Mouse (Mus musculus) left cerebral cortex, adult 18-20 months (tissue): ENCODE results near the gene Pcid2. TPM values are rescaled to one million over a fixed set of nuclear protein-coding genes. Genes with fewer than 3 reads are reported as not detected.
A peak's percentile ranks its signal among the peaks of the same experiment; 100 is the strongest.

Experiments used
- DNase-seq, 2 experiments: peaks; one replicate each; pipeline ENCODE4 v3.0.0; 2021 to 2022; ENCODE audit warnings: low spot score in 2 of 2, mixed read lengths in 1 of 2
- long read RNA-seq, 2 experiments: library from polyadenylated mRNA; stranded (forward); transcript quantifications; one replicate each; pipeline ENCODE4 v2.0.0; 2021
- total RNA-seq, 2 experiments: library from RNA; stranded (reverse); gene quantifications; 2 replicates each; pipeline ENCODE4 v1.2.3; 2021

Gene Pcid2
- total RNA-seq = 10 to 100 TPM; 26.0 to 32.1 TPM
- long read RNA-seq, experiment 1, transcript Pcid2-201 (14 exons, 2,860 nt) = major isoform, 22 of 25 reads
- long read RNA-seq, experiment 1, partial matches to known transcripts = 0 of 25 reads
- long read RNA-seq, experiment 1, other reads (novel, unspliced or antisense) = 3 of 25 reads
- long read RNA-seq, experiment 2, transcript Pcid2-201 (14 exons, 2,860 nt) = major isoform, 24 of 30 reads
- long read RNA-seq, experiment 2, partial matches to known transcripts = 3 of 30 reads
- long read RNA-seq, experiment 2, other reads (novel, unspliced or antisense) = 3 of 30 reads

DNA sequence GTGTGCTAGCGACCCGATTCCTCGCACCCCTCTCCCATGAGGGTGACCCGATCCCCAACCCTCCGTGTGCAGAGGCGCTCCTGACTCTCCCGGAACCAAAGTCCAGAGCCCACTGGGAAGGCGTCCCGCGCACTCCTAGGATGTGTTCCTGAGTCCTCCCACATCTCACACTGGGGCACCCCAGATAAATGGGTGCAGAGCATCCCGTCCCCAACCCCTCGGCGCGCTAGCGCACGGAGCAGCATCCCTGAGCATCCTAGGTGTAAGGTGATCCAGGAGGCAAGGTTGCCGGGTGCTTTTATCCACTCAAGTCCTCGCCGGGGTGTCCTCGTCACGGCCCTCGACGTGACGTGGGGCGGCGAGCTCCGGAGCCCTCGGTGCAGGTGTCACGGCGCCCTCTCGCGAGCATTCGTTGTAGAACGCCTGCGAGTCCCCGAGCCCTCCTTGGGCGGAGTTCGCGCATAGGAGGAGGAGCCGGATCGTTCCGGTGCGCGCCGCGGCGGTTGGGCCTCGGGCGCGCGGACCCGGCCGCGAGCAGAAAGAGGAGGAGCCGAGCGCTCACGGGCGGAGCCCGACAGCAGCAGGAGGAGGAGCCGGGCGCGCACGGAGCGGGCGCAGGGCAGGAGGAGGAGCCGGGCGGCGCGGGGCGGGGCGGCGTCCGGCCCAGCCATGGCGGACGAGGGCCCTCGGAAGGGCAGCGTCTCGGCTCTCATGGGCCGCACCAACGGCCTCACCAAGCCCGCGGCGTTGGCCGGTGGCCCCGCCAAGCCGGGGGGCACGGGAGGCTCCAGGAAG is at the start of gene Pcid2, which contains the start of gene Cul4a:
Gene Pcid2, minus strand, starts transcription at position 373 of the 795 bp plus-strand sequence.
Gene Cul4a, plus strand, starts transcription at position 535 of the 795 bp plus-strand sequence.
- DNase-seq = peak; percentile 96 to 97

DNA sequence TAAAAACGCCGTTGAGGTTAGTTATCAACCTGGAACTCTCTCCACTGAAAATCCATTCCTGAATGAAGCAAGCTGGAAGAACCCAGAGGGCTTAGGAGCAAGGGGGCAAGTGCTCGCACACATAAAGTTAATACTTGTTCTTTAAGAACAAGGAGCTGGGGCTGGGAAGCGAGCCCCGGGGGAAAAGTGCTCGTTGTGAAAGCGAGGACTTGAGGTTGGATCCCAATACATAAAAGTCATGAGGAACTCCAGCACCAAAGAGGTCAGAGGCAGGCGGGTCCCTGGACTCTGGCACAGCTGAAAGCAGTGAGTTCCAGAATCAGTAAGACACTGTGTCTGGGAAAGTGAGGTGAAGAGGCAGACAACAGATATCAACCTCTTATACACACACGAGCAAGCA is 48.8 kb upstream of the Pcid2 start:
- DNase-seq = no peak

DNA sequence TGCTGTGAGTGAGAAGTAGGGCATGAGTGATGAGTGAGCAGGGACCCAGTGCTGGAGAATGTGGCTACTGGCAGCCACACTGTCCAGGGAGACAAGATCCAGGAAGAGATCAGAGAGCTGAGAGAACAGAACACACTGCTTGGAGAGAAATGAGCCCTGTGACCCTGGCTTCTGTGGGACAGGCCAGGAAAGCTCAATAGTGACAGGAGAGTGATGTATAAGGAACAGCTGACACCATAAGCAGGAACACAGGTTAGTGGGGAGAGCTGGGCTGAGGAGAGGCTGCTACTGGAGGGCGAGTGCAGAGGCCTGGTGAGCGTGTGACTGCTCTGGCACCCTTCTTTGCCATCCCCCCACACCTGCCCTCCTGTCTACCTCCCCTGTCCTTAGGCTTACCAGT is 45.7 kb upstream of the Pcid2 start:
- no peak for DNase-seq

DNA sequence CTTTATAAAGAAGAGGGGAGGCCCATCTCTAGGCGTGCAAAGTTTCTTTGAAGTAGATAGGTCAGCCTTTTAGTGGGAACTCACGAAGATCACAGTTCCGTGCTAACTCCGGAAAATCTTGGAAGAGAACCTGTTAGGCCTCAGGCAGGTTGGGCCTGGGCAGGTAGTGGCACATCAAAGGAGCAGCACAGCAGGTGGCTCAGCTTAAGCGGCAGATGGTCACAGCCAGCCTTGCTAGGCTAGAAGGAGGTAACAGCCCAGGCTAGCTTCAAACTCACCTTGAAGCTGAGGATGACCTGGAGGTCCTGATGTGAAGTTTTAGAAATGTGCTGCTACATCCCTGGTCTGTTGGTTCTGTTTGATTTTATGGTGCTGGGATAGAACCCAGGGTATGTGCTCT is 44.6 kb upstream of the Pcid2 start:
- DNase-seq = no peak

DNA sequence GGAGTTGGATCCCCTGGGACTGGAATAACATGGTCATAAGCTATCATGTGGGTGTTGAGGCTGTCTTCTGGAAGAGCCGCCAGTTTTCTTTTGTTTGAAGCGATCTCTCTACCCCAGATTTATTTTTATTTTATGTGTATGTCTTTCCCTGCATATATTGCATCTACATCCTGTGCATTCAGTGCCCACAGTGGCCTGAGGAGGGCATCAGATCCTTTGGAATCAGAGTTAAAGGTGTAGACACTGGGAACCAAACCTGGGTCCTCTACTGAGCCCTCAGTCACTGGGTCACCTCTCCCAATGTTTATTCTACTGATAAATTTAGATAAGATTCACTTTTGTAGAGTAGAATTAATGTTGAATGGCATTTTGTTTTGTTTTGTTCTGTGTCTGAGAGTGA is 44.0 kb upstream of the Pcid2 start:
- no peak for DNase-seq

DNA sequence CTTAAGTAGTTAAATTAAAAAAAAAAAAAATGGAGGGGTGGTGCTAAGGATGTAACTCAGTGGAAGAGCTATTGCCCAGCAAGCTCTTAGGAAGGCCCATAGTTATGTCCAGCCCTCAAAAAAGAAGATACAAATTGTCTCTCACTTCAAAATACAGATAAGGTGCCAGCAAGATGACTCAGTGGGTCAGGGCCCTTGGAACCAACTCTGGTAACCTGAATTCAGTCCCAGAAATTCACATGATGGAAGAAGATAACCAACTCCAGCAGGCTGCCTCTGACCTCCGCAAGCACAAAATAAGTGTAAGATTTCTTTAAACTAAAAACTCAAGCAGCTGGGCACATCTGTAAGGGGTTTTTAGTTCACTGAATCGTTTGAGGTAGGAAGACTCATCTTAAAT is 43.2 kb upstream of the Pcid2 start:
- DNase-seq = no peak

DNA sequence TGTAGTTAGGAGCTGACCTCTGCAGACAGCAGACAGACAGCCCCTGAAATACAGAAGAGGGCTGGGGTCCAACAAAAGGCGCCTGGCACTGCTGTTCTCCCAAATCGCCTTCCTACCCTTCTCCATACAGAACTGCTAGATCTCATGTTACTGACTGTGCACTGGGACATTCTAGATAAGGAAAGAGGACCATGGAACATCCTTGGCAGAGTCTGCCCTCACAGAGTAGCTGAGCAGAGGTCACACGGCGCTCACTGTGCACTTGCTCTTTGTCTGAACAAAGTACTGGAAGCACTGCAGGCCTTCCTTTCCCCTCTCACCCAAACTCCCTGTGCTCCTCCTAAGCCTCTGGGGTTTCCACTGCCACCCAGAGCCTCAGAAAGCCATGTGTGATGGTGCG is 36.4 kb upstream of the Pcid2 start:
- DNase-seq = no peak

DNA sequence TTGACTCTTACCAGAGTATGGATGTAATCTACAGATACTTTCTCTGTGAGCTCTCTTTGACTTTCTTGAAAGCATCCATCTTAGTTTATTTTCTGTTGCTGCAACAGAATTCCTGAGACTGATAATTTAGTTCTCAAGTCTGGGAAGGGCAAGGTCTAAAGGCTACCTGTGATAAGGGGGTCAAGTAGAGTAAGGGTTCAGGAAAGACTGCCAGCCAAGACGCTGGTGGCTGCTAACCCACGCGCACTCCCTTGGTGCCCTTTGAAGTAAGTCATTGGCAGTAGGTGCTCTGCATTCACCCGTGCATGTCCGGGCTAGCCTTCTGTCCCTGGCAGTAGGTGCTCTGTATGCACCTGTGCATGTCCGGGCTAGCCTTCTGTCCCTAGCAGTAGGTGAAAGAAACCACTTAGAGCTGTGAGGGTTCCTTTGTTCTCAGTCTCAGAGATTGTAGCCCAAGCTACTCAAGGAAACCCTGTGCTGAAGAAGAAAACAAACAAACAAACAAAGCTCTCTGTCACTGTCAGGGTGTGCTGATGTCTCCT is 34.5 kb upstream of the Pcid2 start:
- DNase-seq = no peak

DNA sequence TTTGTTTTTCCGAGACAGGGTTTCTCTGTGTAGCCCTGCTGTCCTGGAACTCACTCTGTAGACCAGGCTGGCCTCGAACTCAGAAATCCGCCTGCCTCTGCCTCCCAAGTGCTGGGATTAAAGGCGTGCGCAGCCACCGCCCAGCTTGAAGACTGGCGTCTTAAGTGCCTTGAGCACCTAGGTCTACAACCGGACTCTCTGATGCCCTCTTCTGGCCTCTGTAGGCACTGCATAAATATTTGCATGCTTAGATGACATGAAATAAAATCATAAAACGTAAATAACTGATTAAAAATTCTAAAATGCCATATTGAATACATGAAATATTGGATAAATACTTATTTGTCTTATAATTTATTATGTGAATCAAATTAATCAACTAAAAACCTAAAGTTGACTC is 27.0 kb upstream of the Pcid2 start:
- peak; percentile 59 to 74 for DNase-seq

DNA sequence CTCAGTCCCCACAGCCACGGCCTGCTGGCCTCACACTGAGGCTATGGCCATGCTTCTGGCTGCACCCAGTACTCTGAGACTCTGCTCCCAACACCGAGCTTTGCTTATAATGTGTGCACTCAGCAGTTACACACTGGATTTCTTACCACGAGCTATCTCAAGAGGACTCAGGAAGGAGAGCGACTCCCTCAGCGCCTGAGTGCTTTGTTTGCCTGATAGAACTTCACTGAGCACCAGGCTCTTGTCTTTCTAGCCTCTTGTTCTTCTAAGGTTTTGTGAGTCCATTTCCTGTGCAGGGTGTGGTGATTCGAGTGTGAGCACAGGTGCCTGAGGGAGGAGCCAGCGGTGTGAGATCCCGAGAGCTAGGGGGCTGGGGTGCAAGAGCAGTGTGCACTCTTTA is 19.6 kb upstream of the Pcid2 start:
- no peak for DNase-seq

DNA sequence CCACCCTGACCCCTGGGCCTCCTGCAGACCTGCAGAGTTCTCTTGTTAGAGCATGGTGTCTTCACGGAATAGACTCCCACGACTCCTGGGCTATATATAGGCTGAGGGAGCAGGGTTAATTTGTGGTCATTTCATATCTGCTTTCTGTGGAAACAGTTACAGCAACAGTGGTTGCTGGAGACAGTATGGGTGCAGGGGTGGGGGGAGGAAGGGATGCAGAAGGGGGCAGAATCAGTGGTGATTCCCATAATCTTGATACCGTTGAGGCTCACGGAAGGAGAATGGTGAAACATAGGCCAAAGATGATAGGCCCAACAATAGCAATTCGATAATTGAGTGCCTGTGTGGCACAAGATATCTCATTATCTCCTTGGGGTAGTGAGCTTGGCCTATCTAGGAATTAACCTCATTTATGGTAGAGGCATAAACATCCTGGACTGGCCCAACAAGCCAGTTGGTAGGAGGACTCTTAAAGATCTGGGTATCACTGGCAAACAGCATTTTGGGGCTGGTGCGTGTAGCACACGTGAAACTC is 17.7 kb upstream of the Pcid2 start:
- DNase-seq = no peak

DNA sequence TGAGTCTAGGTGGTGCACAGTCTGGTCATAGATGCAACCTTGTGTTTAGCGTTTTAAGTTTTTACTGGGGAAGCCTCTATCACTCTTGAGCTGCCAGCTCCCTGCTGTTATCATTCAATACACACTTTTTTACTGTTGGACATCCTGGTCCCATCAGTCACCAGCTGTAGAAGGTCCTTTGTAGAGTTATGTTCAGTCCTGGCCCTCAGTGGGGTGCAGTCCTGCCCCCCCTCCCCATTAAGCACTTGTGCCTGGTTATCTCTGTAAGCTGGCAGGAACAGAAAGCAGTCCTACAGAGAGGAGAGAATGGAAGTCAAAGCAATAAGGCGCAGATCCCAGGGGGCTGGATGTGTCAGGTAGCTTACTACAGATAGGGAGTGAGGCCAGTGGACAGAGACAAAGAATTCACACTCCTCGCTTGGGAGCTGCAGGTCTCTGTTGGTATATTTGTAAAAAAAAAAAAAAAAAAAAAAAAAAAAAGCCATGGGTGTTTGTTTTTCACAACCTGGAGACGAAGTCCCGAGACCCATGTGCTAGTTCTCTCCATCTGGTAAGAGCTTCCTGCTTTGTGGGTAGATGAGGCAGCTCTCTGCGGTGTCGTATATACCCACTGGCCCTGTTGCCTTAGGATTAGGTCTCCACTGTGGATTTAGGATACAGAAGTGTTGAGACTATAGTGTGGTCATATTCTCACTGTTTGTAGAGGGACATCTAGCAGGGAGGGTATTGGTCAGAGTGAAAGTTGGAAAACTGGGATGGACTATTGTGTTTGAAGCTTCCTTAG is 15.8 kb upstream of the Pcid2 start:
- no peak for DNase-seq

DNA sequence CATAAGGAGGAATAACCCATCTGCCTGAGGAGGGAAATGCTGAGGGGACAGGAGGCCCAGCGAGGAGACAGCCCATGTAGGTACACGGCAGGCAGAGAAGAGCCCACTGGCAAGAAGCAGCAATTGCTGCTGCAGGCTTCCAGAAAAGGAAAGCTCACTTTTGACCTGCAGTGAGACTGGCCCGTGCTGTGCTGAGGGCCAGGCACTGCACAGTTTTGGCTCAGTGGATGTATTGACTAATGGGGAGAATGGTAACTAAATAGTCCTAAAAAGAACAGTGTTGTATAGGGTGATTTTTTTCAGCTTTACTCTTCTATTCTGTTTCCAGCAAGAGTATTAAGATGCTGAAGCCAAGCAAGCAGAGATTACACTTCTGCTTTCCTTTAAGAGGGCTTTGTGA is 13.3 kb upstream of the Pcid2 start:
- no peak for DNase-seq

DNA sequence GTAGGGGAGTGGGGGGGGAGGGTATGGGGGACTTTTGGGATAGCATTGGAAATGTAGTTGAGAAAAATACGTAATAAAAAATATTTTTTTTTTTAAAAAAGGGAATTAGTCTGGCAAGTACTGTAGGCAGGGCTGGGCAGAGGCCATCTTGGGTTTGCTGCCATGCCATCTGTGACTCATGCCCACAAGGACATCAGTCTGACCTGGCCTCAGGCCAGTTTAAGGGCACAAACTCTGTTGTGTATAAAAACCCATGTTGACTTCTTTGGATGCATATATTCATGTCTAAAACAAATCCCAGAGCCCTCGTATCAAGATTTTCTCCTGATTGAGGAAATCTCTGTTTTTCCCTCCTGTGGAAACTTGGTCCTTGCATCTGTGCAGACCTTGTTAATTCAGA is 11.8 kb upstream of the Pcid2 start:
- DNase-seq = no peak

DNA sequence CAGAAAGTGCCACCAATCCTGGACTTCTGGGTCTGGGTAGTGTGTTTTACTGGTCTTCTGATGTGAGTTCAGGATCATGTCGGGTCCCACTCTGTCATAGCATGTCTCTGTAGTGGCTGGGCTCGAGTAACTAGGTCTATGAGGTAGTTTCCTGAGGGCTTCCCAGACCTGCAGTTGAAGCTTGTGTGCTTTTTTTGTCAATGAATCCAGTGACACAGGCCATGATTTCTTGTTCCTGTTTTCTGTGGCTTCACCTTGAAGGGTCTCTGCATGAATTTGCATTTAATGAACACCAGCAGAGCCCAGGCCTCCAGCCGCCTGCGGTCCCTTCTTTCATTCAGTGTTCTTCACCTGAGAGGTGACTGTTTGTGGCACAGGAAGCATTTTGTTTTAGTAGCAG is 8.0 kb upstream of the Pcid2 start:
- no peak for DNase-seq

DNA sequence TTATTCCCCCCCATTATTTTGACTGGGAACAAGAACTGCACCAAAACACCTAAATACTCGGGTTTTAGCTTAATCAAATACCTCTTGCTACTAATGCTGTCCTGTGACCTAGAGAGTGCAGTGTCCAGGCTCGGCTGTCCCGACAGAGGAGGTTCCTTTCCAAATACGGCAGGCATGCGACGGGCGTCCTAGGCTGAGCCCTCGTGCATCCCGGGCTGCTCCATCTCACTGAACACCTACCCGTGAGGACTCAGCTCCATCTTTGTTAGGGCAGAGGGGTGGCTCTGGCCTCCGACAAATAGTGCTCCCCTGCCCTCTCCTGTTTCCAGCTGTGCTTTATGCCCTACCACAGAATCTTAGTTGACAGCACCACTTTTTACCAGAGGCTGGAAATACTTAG is 6.7 kb upstream of the Pcid2 start:
- DNase-seq = no peak

DNA sequence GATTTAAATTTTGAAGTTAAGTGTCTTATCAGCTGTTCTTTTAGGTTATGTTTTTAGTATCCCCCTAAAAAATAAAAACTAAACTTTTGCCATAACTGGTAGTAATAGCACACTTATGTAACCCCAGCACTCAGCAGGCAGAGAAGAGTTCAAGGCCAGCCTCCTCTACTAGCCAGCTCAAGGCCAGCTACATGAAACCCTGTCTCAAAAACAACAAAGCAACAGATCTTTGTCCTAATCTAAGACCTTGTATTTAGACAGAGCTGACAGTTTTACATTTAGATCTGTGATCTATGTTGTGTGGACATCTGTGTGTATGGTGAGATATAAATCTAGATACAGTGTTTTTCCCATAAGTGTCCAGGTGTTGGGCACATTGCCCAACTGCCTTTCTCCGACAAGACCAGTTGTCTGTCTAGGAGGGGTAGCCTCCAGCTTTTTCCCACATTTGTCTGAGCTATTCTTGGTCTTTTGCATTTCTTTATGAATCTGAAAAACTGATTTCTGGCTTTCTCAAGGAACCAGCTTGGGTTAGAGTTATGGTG is 4.2 kb upstream of the Pcid2 start:
- no peak for DNase-seq

DNA sequence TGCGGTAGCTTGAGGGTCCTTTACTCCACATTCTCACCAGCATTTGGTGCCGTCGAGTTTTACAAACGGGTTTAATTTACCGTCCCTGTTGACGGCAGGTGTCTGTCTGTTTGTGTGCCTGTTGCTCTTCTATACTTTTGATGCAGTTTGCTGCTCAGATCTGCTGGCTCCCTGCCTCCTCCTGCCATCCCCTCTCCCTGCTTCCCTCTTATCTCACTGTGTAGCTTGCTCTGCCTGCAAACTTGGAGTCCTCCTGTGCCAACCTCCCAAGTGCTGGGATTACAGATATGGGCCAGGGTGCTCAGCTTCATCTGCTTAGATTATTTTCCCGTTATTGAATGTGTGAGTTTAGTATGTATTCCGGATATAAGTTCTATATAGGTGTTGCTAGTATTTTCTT is 3.7 kb upstream of the Pcid2 start:
- no peak for DNase-seq

DNA sequence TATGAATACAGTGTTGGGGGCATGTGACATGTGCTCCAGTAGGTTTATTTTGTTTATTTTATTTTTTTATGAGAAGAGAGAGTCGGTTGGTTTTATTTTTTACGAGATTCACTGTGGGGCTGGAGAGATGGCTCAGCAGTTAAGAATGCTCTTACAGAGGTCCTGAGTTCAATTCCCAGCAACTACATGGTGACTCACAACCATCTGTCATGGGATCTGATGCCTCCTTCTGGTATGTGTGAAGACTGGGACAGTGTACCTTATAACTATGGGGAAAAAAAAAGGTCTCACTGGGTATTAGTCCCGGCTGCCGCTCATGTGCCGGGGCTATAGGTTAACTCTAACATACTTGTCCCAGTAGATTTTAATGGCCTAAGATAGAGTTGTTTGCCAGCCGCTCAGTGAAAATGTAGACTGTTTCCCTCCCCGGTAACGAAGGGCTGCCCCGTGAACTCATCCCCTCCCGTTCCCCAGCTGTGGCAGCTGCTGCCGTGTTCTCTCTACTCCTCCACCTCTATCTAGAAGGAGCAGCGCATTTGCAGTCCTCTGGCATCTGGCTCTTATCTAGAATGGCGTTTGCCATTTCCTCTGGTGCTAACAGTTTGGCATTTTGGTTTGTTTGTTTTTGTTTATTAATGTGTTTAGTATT is 2.9 kb upstream of the Pcid2 start:
- no peak for DNase-seq

DNA sequence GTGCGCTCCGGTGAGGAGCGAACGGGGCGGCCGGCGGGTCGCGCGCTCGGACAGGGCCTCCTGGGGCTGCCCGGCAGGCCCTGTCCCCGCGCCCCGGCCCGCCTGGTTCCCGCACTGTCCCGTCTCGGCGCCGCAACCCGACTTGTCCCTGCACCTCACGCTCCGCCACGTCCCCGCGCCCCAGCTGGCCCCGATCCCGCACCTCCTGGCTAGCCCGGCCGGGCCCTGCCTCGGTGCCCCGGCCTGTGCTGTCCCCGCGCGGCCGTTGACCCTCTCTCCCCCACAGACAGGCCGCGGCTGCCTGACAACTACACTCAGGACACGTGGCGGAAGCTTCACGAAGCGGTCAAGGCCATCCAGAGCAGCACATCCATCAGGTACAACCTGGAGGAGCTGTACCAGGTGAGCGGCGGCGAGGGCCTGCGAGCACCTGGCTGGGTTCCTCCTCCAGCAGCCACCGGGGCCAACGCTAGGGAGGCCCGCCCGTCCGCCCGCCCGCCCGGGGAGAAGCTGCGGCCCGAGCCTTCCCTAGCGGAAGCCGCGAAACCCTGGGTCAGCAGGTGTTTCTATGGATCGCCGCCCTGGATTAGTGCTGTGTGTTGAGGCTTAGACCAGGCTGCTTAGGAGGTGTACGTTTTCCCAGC is 771 bp upstream of the Pcid2 start:
- peak in 1 of 2 experiments; percentile 22 for DNase-seq
